Mouse (Mus musculus) NIH3T3 (cell line): ENCODE measurements at regions not wholly inside any gene's neighbourhood (a gene's known extent, or its start where the extent isn't known, plus 50 kb on each side); places are given as distances from the start of the nearest gene placed in this dataset.
A peak's percentile ranks its signal among the peaks of the same experiment; 100 is the strongest.

Source experiments
- DNase-seq: peaks from one replicate; pipeline ENCODE4 v3.0.0-alpha.2; 2012; ENCODE audit warnings: low read depth

DNA sequence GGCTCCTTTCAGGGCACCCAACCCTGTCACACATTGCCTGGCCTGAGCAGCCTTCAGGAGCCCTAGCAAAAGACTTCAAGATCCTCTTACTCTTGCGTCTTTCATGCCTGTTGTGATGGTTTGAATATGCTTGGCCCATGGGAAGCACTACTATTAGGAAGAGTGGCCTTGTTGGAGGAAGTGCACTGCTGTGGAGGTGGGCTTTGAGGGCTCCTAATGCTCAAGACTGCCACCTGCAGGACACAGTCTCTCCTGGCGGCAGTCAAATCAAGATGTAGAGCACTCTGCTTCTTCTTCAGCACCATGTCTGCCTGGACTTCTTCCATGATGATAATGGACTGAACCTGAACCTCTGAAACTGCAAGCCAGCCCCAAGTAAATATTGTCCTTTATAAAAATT, 73.0 kb downstream of the Tsen15 start:
- DNase-seq = peak; percentile 43

DNA sequence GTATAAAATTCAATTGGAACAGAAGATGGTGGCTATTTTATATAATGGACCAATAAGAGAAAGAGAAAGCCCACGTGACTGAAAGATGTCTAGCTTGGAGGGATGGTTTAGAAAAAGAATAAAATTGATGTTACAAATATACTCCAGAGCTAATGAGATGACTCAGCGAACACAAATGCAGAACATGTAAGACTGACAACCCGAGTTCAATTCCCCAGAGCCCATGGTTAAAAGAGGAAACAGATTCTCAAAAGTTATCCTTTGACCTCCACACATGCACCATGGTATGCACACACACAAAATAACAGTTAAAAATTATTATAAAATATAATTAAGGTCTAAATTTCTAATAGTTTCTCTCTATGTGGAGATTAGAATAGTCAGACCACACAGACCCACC, 81.0 kb downstream of the Tsen15 start:
- peak; percentile 45 for DNase-seq

DNA sequence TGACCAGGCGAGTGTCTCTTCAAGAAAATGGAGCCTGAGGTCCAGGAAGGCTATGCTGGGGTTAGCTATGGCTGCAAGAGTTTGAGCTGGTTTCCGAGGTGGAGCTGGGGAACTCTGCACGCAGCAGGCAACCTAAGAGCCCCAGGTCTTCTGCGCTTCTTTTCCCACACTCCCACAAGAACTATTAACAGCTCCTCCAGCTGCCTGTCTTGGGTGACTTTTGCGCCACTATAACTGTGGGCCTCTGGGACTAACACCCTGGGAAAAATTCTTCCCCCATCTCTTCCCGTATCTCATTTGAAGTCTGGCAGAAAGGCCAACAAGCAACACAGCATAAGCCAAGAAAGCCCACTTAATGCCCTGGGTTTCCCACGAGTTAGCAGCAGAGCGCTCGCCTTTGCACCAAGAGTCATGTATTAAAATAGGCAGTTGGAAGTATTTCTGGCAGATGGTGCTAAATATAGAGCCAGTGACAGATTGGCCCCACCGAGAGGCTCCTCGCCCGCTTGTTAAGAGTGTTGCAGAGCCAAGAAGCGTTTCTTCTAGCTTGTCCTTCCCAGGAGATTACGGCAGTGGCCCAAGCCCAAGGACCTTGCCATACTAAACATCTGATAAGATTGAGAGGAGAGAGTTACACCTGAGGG, 81.9 kb downstream of the Tsen15 start:
- no peak for DNase-seq

DNA sequence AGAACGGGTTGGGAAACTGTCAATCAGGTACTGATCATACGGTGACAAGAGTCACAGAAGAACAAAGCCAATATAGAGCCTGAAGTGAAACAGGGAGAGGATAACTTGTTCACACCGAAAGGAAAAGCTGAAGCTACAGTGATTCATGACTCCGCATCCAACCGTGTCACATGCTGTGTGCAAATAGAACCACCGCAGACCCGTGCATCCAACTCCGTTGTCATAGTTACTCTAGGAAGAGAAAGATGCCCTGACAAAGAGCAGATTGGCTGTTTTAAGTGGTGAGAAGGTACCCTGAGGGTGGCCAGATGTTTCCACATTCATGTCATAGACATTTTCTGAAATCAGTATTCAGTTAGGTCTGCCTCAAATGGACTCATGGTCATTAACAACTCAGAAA, 85.1 kb downstream of the Tsen15 start:
- DNase-seq = no peak

DNA sequence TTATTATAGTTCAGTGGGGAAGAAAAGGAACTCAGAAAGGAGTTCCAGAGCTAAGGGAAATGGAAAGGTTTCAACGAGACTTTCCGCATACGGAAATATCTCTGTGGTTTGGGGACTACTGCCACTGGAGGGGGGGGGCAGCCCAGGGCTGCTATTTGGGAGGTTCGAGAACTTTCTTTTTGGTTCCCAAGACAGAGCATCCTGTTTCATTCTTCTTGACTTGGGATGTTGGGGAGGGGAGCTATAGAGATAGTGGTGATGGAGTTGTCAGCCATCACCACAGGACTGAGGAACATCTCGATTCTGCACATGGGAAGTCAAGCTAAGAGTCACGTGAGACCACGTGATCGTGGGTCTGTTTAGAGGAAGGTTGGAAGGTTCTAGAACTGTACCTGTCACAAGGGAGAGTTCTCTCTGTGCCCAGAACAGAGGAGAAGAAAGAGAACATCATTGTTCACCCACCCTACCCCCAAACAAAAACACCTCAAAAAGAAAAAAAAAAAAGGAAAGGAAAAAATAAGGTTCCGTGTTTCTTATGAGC, 94.2 kb downstream of the Tsen15 start:
- DNase-seq = no peak

DNA sequence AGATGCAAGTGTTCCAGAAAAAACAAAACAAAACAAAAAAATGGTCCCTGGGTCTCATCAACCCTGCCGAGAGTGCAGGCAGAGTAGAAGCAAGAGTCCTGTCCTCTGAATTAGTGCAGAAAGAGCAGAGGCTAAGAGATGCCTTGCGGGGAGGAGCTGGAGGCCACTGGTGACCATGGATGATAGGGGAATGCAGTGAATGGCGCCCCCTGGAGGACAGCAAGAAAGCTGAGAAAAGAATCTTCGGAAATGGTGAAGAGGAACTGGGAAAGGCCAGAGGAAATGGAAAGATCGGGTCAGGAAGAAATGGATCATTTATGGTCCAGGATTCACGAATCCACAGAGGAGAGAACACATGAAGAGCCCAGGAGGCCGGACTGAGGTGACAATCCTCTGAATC, 95.7 kb downstream of the Tsen15 start:
- peak; percentile 76 for DNase-seq

DNA sequence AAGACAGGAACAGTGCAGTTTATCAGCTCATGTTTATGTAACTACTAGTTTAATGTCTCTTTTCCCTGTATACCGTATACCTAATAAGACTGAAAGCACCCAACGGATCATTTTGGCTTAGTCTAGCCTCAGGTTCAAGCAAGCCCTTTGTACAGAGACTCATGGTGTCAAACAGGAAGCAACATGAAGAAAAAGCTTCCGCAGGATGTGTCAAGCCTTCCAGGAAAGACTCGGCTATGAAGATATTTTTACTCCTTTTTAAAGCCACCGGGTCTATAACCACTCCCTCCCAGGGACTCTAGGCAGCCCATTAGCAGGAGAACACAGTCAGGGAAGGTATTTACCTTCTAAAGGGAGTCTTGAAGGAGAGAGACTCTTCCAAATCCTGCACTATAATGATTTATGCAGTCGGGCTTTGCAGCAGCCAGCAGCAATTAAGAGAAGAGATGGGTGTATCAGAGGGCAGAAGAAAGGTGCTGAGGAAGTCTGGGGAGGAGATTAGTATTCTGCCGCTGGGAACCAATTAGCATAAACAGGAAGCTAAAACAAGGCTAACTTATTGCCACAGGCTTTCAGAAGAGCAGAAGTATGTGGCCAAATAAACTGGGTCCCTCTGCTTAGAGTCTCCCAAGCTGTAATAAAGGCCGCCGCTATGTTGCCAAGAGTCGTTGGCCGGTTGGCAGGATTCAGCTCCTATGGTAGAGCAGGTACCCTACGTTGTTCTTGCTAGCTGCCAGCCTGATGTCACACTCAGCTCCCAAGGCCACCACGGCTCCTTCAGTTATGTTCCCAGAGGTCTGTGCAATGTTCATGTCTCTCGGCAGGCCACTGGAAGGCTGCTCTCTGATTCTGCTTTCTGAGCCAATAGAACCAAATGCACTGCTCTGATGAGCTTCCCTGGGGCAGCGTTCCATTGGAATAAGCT, 98.7 kb downstream of the Tsen15 start:
- no peak for DNase-seq

DNA sequence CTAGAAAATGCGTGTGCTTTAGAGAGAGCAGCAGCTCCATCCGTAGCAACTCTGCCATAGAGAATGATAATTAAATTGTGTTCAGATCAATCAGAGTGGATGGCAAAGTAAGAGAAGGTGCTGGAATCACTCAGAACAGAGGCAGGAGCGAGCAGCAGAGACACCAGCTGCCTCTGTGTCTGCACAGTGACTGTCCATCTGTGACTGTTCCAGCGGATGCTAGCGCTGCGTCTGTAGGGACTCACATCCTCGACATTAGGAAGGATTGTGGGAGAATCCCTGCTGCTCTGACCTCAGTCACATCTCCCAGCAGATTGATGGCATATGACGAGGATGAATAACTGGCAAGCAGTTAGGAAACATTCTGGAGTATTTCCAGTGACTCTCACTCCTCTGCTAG, 99.8 kb downstream of the Tsen15 start:
- DNase-seq = no peak

DNA sequence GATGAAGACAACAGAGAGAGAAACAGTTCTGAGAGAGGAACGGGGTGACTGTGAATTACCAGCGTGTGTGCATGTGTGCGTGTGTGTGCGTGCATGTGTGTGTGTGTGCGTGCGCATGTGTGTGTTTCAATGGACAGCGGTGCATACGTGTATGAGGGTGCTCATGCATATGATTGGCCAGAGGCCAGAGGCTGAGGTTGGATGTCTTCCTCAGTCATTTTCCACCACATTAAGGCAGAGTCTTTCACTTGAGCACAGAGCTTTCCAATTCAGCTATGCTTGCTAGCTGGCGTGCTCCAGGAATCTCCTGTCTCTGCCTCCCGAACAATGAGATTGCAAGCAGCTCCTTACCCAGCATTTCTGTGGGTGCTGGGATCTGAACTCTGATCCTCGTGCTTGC, 104.4 kb downstream of the Tsen15 start:
- DNase-seq = no peak

DNA sequence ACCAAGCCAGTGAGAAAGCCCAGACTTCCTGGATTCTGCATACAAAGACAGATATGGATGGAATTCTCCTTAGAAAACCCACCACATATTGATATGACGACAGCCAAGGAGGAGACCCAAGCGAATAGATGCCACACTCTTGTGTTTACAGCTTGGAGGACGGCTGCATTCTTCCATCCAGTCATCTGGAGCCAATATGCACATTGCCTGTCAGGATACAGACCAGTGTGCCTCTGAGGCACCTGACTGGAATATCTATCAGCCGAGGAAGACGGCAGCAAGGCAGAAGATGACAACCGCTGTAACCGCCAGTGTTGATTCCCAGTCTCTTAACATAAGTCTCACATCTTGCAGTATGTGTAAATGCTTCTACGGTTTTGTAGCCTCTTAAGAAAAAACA, 105.3 kb downstream of the Tsen15 start:
- no peak for DNase-seq

DNA sequence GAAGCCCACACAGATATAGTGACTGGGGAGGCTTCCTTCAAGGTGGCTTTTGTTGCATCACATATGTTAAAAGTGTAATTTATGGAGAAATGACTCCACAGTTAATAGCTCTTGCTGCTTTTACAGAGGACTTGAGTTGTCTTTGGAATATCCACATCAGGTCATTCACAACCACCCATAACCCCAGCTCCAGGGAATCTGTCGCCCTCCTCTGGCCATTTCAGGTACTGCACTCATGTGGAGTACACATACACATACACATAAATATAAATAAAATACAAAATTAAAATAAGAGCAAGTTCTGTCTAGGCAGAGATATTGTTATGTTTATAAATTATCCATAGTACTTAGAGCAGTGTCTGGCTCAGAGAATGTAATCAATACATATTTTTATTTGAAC, 106.5 kb downstream of the Tsen15 start:
- DNase-seq = peak; percentile 31

DNA sequence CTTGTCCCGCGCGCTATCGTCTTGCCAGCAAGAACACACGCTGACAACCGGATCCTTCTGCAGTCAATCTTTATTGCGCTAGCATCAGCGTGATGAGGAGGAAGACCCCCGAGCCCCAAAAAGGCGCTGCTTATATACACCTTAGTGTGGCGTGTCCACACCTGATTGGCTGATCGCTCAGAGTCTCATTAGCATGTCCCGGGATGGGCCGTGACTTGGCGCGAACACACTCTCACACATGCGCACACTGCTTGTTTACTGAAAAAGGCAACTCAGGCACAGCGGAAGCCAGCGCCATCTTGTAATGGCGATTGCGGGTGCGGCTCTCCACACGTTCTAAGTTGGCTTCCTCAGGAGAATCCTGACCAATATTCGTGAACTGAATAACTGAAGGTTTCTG, 111.5 kb downstream of the Tsen15 start:
- DNase-seq = no peak

DNA sequence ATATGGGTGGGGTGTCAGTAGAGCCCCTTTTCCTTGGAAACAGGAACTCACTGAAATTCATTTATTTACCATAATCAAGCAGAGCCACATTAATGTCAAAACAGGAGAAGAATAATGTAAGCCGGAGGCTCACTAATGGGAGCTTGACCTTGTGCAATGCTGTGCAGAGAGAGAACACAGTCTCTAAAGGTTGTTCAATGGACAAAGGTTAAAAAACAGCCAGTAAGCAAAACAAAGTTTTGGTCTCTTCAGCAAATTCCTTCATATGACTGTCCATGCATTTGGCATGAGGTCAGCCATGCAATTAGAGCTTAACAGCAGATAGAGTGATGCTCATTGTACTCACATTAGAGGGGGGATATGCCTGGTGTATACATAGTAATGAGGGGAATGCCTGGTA, 113.1 kb downstream of the Tsen15 start:
- DNase-seq = no peak

DNA sequence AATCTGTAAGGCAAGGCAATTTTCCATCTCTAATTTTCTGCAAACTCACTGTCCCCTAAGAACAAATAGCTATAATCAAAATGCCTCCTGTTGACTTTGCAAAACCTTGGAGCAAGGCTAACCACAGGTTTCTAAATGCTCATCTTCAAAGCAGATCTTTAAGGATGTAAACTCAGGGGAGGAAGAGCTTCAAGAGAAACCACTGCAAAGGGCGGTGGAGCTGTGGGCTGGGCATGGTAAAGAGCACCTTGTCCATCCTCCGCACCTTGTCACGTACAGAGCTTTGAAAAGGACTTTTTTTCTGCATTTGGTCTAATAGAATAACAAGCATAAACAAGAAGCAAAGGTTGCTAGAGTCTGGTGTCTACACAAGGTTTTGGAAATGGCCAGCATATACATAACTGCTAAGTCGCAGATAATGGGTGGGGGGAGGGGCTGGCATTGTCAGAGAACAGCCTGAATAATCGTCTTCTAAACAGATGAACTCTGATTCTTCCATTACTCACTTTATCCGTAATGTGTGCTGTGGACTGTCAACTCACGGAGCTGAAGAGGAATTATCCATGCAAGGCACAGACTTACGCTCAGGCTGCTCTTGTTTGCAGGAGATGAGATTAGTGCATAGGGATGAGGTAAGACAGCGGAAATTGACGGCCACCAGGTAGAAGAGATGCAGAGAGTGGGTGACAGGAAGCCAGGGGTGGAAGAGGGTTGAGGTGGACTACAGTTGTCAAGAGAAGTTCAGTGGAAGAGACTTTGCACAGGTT, 116.4 kb downstream of the Tsen15 start:
- DNase-seq = no peak

DNA sequence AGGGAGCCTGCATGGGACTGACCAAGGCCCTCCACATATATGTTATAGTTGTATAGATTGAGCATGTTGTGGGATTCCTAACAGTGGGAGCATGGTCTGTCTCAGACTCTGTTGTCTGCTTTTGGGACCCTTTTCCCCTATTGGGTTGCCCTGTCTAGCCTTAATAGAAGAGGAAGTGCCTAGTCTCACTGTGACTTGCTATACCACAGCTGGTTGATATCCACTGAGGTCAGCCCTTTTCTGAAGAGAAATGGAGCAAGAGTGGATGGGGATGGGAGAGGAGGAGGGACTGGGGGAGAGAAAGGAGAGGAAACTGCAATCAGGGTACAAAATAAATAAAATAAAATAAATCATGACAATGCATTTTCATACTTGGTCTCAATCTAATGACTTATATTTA, 120.1 kb downstream of the Tsen15 start:
- DNase-seq = no peak

DNA sequence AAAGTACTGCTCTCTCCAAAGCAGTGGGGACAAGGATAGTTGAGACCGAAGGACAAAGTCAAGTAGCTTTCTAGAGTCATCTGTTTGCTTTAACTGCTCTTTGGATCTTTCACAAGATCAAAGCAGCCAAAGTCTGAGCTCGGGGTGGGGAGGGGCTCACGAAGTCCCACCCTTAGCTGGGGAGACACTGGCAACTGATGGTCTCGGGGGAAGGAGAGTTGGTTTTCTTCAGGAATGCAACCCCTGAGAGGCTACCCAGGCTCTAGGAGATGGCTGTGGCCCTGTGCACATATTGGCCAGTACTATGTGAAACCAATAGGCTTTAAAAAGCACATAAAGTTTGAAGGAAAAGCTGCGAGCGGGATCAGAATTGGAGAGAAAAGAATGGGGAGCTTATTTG, 121.5 kb downstream of the Tsen15 start:
- no peak for DNase-seq

DNA sequence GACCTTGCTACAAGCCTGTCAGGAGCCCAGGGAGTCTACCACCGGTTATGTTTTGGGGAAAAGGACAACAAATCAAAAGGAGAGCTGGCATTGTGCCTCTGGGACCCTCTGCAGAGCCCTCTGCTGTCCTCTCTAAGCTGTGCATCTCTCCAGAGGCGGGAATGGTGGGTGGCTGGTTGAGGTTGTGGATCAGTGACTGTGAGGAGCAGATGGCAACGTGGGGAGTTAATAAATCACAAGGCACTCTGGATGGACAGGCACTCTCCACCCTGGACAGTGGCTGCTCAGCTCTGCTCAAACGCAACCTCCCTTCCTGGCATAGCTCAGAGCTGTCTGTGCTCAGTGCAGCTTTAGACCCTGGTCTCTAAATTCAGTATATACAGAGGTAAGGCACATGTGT, 125.0 kb downstream of the Tsen15 start:
- no peak for DNase-seq

DNA sequence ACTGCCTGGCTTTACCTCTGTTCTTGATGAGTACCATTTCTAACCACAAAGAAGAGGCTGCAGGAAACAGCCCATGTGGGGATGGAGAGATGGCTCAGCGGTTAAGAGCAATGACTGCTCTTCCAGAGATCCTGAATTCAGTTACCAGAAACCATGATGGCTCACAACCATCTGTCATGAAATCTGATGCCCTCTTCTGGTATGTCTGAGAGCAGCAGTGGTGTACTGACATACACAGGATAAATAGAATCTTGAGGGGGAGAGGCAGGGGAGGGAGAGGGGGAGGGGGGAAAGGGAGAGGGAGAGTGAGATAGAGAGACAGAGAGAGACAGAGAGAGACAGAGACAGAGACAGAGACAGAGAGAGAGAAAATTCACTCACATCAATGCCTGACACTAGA, 125.5 kb downstream of the Tsen15 start:
- DNase-seq = peak; percentile 36

DNA sequence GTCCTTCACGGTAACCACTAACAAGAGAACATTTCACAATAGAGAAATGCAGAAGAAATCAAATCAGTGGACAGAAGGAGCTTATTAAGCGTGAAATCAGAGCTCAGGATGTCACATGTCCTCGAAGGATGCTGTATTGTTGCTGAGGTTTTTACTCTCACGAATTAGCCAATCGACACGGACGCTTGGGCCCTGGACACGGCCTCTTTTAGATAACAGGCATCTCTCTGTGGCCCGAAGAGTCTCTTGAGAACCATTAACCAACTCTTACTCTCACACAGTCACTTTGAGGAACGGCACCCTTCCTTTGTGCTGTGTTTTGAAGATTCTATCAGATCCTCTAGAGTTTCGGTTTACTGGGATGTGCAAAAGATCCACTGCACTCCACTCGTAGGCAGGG, 128.2 kb downstream of the Tsen15 start:
- DNase-seq = no peak

DNA sequence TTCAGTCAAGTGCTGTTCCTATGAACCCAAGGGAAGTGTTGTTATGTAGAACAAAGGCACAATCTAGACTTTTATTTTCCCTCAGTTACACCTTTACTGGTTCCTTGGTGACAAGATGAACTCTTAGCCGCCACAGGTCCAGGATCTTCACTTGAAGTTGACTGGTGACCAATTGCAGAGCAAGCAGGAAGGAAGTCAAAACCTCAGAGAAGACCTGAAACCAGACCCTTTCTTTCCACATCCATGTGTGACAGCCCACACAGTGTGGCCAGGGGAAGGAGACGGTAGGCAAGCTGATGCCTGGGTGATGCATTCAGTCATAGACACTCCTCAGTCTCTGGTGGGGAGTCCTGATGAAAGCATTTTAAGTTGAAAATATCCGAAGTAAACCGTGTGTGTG, 132.6 kb downstream of the Tsen15 start:
- no peak for DNase-seq

DNA sequence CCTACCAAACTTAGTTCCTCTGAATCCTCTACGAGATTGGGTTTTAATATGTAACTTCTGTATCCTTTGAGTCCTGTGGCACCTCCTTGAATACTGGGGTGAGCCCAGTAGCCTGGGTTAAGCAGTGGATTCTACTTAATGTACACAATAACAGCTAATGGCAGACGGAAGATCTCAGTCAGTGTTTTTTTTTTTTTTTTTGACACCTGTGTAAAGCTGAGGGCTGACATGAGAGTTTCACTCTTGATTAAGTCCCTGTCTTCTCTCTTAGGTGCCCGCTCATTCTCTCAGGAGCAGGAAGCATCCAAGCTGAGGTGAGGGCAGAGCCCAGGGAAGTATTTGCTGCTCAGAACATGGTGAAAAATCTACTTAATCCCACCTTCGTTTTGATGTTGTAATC, 133.0 kb downstream of the Tsen15 start:
- DNase-seq = no peak

DNA sequence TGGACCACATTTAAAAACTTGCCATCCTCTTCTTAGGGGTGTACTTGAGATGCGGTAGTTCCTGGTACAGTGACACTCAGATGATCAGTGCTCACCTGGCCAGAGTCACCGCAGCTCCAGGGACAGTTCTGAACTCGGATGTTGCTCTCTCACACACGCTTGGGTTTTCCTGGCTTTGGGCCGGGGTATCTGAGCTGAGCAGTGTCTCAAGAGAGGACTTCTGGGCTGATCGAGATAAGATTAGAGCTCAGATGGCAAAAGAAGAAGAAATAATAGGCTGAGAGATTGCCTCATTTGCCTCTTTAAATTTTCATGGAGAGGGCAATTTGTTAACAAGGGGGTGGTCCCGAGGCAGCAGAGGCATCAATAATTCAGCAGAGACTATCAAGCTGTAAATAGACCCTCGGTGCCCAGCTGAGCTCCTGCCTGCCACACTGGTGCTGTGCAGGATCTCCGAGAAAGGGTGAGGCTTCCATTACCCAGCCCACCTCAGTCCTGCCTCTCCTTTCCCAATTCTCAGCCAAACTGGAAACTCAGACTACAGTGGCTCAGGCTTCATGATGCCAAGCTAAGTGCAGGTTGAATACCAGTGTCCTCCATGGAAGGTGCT, 133.7 kb downstream of the Tsen15 start:
- no peak for DNase-seq
